Mouse (Mus musculus) heart, adult 18-20 months (tissue): ENCODE results near the gene Dthd1. TPM values are rescaled to one million over a fixed set of nuclear protein-coding genes. Genes with fewer than 3 reads are reported as not detected.

Source experiments
- DNase-seq, 2 experiments: peaks; one replicate each; pipeline ENCODE4 v3.0.0; 2021 to 2022; ENCODE audit warnings: mixed read lengths in 1 of 2
- long read RNA-seq, 2 experiments: library from polyadenylated mRNA; stranded (forward); transcript quantifications; one replicate each; pipeline ENCODE4 v2.0.0; 2021
- total RNA-seq, 2 experiments: library from RNA; stranded (reverse); gene quantifications; 2 replicates each; pipeline ENCODE4 v1.2.3; 2021

The Dthd1 gene
- under 1 TPM in 1 of 2 experiments, not detected in 1; 0.15 TPM for total RNA-seq
- long read RNA-seq, experiment 1, result 0 reads
- long read RNA-seq, experiment 2, result 0 reads

DNA sequence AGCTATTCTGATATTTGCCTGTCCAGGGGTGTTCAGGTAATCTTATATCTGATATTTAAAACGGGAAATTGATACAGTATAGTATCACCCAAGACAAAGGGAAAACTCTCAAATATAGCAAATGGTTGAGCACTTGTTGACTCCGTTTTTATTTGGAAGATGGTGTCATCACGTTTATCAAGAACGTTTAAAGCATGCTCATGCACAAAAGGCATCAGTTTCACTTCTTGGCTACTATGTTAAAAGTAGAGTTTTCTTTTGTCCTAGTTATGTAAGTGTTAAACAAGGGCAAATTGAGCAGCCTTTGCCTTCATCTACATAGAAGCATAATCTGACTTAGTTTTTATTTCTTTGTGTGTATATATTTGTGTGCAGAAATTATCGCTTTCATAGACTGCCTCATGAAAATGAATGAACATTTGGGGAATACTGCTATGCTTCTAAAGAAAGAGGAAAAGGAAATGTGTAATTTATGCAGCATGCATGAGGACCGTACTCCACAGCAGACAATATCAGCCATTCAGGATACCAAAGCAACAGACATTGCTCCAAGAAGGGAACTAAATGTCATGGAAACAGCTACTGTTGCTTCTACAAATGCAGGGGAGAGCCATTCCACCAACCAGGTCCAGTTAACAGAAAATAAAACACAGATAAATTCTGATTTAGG is at the start of gene Dthd1:
TSS of gene Dthd1 (plus strand) at position 422 of the 670 bp plus-strand sequence.
- no peak for DNase-seq

- DNase-seq, result no peak
Measured at GRCm38 (mm10) chr5:62764161-62764560, 49.5 kb upstream of the Dthd1 start.

DNA sequence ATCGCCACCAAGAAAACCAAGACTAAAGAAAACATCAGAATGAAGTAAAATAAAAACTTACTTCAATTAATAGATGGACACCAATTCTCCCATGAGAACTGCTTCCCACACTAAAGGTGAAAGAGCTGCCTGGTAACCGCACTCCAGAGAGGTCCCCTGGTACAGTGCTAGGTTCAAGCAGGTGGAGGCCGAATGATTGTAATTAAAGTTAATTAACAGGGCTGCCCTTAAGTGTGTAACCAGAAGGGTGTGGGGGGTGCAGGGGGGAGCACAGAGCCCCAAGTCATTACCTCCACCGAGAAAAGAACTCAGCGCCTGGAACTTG is 48.2 kb upstream of the Dthd1 start:
- no peak for DNase-seq

- DNase-seq, result peak; percentile 64 to 84
Measured at GRCm38 (mm10) chr5:62765784-62766701, 47.6 kb upstream of the Dthd1 start, which contains the start of gene Arap2. TSS of gene Arap2 (minus strand) at chr5:62766159.

- DNase-seq, result no peak
Measured at GRCm38 (mm10) chr5:62771775-62772599, 41.6 kb upstream of the Dthd1 start.

DNA sequence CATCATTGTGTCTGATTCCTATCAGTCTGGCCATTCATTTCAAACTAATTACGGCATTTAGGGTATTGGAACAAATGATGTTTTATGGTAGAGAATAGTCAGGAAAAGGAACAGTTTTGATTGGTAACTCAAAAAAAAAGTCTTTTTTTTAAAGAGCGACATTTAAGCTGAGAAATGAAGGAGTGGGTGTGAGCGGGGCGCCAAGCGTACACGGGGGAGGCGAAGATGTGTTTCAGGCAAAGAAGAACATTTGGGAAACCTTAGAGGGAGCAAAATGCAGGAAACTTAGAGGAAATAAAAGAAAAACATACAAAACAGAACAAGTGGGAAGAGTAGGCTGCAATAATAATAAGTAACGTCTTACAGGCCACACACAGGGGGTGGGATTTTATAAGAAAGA is 35.8 kb upstream of the Dthd1 start:
- no peak for DNase-seq

DNA sequence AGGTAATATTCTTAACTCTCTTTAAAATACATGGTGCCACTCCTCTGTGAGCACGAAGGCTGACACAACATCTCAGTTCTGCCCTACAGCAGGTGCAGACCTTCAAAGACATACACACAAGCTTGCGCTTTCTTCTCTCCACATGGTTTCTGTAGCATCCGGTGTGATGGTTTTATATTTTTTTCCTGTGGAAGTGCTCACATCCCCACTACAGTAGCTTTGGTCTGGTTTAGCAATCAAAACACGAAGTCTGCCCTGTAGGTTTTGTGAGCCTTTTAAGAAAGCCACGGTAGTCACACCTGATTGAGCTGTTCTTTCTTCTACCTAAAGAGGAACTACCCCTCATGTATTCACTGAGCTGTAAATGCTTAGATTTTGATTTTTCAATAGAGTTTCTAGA is 34.9 kb upstream of the Dthd1 start:
- no peak for DNase-seq

GRCm38 (mm10) chr5:62786809-62787208 is 26.8 kb upstream of the Dthd1 start:
- DNase-seq, result no peak

- peak in 1 of 2 experiments; percentile 2 for DNase-seq
Measured at GRCm38 (mm10) chr5:62790921-62791564, 22.6 kb upstream of the Dthd1 start.

GRCm38 (mm10) chr5:62792776-62793175 is 20.8 kb upstream of the Dthd1 start:
- no peak for DNase-seq

DNA sequence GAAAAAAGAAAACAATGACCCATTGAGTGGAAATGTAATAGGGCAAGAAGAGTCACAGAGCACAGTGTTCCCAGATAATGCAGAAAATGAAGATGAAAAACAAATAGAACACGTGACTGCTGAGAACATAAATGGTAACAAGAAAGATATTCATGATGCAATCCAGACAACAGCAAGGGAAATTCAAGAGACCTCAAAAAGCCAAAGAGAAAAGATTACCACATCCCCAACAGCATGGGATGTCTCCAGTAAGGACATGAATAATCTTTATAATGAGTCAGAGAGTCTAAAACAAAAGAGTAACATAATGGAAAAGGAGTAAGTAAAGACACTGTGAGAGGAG is 420 bp downstream of the Dthd1 start:
- DNase-seq, result no peak

GRCm38 (mm10) chr5:62815741-62816140 is 2.1 kb downstream of the Dthd1 start:
- peak in 1 of 2 experiments; percentile 4 for DNase-seq

GRCm38 (mm10) chr5:62819567-62819966 is 5.9 kb downstream of the Dthd1 start:
- DNase-seq, result no peak

GRCm38 (mm10) chr5:62820363-62821271 is 7.0 kb downstream of the Dthd1 start:
- DNase-seq, result no peak

- no peak for DNase-seq
Measured at GRCm38 (mm10) chr5:62842955-62843730, 29.5 kb downstream of the Dthd1 start.

- DNase-seq, result no peak
Measured at GRCm38 (mm10) chr5:62846571-62847131, 33.0 kb downstream of the Dthd1 start.

- DNase-seq, result no peak
Measured at GRCm38 (mm10) chr5:62851337-62851736, 37.7 kb downstream of the Dthd1 start.

GRCm38 (mm10) chr5:62854361-62854844 is 40.8 kb downstream of the Dthd1 start:
- DNase-seq, result no peak

DNA sequence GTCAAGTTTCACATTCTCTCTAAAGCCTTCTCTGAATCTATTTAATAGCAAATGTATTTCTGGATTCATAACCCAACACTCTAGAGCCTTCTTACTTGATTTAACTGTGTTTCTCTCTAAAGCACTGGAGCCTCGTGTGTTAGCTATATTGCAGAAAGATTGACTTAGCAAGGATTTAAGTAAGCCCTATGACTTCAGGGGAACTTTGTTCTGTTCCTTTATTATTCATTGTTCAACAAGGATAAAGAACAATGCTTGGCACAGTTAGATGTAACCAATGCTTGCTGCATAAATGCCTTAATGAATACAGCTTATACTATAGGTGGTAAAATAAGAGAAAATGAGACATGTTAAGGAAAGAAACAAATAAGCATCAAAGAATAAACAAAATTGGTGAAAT is 43.9 kb downstream of the Dthd1 start:
- no peak for DNase-seq

DNA sequence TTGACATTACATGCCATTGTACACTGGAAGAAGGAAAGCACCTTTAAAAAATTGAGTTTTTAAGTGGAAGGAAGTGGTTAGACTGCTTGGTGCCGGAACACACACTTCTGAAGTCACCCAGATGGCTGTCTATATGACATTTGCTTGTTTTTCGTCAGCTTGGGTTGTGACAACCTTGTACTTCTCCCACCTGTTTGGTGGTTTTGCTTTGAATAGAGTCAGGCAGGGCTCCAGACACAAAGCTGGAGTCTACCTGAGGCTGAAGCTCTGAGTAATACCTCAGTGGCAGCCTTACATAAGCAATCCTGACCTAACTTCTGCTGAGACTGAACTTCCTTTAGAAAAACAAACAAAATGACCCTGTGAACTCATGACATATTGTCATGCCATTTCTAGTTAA is 44.7 kb downstream of the Dthd1 start:
- peak in 1 of 2 experiments; percentile 8 for DNase-seq
